Mouse (Mus musculus) adrenal gland, adult 8-10 months (tissue): ENCODE measurements around the gene Efna2. TPM values are rescaled to one million over a fixed set of nuclear protein-coding genes. Genes with fewer than 3 reads are reported as not detected.
A peak's percentile ranks its signal among the peaks of the same experiment; 100 is the strongest.

Source experiments
- DNase-seq: peaks from one replicate; pipeline ENCODE4 v3.0.0; 2022
- total RNA-seq, 4 experiments: library from RNA; stranded (reverse); gene quantifications; 2 replicates each; pipeline ENCODE4 v1.2.4; 2022

Efna2 gene
- total RNA-seq, 4 experiments from 2014 or later = 2.4 to 5.2 (median 3.3) TPM

DNA sequence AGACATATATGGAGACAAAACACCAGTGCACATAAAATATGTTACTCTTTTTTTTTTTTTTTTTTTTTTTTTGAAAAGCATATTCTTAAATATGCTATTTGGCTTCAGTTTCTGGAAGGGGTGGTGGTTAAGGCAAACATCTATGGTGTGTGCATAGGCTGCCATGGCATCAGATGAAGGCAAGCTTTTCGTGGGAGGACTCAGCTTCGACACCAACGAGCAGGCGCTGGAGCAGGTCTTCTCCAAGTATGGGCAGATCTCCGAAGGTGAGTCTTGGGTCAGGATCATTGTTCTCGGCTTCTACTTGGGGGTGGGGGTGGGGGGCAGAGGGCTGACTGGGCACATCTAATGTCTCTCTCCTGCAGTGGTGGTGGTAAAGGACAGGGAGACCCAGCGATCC is 9.6 kb upstream of the Efna2 start:
- no peak for DNase-seq

DNA sequence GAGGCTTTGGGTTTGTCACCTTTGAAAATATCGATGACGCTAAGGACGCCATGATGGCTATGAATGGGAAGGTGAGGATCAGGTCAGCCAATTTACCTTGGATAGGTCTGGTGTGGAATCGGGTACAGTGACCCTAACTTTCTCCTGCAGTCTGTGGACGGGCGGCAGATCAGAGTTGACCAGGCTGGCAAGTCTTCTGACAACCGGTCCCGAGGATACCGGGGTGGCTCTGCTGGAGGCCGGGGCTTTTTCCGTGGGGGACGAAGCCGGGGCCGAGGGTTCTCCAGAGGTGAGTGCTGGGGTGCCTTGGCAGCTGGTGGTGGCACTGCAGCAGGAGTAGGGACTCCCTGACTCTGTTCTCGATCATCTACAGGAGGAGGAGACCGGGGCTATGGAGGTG is 9.2 kb upstream of the Efna2 start:
- peak; percentile 40 for DNase-seq

DNA sequence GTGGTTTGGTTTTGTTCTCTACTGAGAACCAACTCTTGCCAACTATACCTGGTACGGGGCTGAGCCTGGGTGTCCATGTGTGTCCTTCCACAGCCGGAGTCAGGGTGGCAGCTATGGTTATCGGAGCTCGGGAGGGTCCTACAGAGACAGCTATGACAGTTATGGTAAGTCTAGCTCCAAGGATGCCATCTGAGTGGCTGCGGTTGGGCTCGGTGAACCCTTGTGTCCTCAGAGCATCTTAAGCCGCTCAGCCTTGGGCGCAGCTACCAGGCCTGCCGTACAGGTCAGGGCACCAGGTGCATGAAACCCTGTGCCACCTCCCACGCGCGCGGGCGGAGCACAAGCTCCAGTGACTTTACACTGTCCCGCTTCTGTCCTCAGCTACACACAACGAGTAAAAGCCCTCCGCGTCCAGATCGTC is 8.7 kb upstream of the Efna2 start:
- DNase-seq = peak; percentile 31

DNA sequence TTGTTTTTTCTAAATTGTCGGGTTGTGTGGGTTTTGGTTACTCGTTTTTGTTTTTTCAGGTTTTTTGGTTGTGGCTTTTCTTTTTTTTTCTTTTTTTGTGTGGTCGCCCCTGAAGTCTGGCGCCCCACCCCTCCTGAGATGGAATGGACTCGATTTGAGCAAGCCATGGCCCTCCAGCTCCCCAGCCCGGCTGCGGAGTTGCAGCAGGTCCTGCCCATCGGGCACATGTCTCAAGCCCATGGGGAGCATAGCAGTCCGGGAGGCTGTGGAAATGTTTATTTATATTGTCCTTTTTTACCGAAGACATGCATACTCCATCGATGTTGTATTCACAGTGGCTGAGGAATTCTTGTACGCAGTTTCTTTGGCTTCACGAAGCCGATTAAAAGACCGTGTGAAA is 8.0 kb upstream of the Efna2 start:
- no peak for DNase-seq

DNA sequence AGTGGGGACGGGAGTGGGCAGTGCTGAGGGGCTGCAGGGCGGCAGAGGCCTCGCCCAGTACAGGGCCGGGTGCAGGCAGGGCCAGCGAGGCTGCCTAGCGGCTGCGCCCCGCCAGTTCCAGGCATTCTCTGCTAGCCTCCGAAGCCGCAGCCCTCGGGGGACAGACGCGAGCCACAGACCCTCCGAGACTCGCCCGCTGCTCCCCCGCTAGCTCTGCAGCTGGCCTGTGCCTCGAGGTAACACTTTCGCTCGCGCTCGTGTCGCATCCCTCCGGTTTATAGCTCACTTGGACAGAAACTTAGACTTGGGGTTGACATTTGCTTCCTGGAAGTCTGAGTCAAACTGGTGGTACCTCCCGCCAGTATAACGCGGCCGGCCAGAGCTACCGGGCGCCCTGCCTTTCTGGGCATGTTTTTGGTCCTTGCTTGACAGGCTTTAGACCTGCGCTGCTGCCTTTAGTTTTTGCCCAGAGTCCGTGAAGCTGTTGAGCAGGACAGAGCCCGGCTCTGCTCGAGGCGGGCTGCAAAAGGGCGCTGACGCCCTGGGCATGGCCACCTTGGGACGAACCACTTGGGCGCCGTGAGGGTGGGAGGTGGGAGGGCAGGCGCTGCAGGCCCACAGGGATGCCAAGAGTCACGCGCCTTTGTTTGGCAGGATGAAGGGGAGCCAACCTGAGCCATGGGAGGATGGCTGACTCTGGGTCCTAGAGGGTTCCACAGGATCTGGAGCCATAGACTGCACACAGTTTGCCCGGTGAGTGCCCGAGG is 7.3 kb upstream of the Efna2 start:
- peak; percentile 49 for DNase-seq

DNA sequence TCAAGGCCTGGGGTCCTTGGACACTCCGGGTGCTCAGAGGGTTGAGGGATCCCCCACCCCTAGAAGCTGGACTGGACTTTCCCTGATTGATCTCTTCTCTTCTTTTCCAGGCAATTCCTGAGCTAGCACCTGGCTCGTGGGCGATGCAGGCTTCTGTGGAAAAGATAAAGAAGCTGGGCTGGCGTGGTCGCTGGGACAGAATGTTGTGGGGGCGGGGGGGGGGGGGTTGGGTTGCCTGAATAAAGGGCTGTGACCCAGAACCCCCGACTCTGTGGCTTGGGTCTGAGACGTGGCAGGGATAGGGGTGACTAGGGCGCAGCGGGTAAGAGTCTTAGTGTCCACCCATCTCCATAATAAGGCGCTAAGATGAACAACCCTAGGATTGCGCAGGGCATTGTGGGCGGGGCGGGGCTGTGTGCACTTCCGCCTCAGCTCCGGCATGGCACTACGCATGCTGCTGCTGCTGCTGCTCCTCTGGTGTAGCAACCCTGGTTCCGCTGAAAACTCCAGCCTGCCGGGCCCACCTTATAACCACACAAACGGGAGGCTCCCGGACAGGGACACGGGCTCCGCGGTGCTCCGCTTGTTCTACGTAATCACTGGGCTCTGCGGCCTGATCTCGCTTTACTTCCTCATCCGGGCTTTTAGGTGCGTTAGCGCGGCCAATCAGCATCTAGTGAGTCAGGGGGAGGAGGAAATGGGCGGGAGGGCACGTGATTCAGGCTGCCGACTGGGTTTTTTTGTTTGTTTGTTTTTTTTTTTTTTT is 6.6 kb upstream of the Efna2 start, which contains the start of gene 1600002K03Rik:
TSS of gene 1600002K03Rik (plus strand) at position 418 of the 766 bp plus-strand sequence.
- peak; percentile 88 for DNase-seq

DNA sequence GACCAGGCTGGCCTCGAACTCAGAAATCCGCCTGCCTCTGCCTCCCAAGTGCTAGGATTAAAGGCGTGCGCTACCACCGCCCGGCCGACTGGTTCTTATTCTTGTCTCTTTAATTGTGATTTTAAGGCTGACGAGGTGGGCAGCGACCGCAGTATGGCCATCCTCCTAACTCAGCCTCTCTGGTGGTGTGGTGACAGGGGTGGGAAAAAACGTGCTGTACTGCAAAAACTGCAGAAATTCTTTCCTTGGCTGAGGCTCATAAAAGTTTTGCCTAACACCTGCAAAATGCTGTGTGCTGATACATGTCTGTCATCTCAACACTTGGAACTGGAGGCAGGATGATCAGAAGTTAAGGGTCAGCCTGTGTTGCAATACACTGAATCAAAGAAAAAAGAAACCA is 5.9 kb upstream of the Efna2 start:
- DNase-seq = peak; percentile 28

DNA sequence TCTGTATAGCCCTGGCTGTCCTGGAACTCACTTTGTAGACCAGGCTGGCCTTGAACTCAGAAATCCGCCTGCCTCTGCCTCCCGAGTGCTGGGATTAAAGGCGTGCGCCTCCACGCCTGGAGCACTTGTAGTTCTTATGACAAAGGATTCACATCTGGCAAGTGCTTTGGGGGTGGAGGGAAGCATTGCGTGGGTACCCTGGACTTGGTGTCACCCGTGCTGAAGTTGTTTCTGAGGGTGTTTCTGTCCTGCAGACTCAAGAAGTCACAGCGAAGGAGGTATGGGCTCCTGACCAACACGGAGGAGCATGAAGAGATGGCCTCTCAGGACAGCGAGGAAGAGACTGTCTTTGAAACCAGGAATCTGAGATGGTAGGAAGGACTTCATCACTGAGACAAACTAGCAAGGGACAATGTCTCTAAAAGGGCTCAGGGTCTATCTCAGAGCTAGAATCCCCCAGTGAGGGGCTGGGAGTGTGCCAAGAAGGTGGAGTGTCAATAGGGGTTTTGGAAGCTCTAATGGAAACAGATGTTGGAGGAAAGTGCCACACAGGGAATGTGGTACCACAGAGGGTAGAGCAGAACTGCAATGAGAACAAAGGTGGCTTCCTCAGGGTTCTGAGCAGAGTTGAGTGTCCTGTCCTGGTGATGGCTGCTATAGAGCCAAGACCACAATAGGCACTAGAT is 5.2 kb upstream of the Efna2 start:
- peak; percentile 38 for DNase-seq

DNA sequence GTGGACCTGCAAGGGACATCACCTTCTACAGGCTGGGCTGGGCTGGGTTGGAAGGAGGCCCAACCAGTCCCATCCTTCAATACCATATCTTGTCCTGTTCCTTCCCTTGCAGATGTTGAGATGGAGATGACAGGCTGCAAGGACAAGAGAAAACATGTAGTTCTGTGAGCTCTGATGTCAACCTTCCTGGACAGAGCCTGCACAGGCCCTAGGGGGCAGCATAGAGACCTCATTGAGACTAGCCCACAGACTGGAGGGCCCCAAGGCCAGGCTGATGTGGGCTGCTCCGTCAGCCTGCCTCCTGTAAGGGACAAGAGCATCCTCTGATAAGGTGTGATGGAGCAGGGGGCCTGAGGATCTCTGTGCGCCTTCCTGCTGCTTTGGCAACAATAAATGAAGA is 4.6 kb upstream of the Efna2 start:
- DNase-seq = peak; percentile 28

DNA sequence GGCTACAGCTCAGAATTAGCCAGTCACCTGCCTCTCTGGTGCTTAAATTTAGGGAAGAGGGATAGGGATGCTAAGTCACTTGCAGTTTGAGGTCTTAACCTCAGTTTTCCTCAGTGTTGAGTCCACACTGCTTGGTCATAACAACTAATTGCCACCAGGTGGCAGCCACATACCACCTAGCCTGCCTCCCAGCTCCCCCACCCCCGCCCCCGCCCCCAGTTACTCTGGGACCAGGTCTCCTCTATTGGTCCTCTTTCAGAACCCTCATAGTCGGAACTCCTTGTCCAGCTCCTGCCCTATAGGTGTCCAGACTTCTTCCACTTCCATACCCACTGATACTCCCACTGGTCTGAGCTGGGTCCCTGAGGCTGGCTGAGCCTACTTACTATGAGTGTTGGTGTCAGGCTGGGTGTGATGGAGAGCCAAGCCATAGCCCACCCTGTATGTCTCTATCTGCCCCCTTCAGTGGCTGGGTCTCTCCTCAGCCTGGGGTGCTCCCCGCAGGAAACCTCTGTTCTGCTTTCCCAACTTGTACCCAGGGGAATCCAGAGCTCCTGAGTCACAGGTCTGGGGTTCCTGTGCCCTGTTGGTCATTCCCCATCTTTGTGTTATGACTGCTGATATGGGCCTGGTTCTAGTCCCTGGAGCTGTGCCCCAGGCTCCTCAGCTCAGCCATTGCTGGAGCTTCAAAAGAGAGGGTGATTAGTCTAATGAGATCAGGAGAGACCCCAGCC is 3.6 kb upstream of the Efna2 start:
- no peak for DNase-seq

DNA sequence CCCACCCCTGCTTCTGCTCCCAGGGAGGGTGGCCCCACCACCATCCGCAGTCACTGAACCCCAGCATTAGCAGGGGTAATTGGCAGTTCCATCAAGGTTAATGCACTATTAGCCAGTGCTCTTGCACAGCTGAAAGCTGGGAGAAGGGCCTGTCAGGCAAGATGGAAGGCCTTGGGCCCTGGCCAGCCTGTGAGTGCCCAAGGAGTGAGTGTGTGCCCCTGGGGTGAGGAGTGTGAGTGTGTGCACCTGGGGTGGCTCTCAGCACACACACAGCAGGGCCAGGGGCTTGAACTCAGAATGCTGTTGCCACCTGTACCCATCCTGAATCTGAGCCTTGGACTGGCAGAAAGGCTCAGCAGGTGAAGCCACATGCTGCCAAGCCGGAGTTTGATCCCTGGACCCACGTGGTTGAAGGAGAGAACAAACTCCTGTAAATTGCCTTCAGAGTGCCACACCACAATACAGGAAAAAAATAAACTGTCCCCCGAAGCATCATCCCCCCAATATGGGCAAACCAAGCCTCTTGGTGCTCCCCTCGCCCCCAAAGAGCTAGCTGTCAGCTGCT is 2.9 kb upstream of the Efna2 start:
- DNase-seq = peak; percentile 66

DNA sequence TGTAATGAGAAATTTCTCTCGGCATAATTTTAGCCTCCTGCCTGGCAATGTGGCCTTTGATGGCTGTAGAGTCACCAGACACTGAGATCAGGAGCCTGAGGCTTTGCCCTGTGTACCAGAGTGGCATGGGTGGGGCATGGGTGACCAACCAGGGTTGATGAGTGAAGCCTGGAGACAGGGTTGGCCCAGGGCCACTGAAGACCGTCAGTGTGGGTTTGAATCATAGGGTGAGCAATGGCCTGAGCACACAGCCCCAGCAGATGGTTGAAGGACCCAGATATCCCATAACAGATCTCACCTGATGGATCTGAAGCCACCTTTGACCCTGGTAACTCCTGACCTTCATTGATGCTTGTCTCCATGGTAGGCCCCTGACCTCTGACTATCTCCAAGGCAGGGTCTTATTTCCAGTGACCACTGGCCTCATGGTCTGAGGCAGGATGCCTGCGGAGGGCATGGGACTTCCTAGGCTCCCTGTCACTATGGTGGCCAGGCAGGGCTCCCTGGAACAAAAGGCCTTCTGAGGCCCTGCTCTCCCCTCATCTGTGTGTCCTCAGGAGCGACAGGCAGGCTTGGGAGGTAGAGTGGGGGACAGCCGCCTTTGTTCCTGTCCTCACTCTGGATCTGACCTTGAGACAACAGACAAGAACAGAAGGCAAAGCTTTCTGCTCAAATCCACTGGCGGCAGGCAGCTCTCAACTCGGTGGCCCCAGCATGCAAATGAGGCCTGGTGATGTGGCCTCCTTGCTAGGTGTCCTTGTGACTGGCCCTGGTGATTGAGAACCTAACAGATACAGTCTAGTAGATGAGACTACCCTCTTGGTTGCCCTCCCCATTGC is 1.6 kb upstream of the Efna2 start:
- DNase-seq = peak; percentile 80

DNA sequence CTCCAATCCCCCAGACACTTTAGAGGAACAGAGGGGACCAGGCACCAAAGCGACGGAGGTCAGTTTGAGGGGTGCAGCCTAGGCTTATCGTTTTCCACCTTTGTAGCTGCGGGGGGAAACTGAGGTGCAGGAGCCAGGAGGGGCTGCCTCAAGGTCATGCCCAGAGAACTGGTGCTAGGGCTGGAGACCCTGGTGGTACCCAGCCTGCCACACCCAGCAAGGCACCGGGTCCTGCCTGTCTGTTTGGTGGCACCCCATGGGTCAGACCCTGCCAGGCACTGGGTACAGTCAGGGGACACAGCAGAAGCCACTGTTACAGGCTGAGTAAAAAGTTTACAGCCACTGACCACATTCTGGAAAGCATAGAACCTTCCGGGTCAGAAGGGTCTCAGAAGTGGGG is 1.0 kb downstream of the Efna2 start:
- DNase-seq = no peak

DNA sequence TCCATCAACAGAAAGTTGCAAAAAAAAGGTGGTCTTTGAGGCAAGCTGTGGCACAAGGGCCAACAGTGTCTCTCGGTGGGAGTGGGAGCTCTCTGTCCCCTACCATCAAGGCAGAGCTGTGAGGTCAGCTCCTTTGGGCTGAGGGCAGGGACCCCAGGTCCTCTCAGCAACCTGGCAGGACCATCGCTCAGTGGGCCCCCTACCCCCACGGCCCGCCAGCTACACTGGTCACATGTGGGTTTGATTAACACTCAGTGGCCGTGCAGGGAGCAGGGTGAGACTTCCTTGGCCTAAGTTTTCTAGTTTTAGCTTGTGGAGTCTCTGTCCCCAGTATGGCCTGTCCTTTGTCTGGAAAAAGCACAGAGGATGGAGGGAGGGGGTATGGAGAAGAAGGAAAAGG is 1.5 kb downstream of the Efna2 start:
- DNase-seq = no peak

DNA sequence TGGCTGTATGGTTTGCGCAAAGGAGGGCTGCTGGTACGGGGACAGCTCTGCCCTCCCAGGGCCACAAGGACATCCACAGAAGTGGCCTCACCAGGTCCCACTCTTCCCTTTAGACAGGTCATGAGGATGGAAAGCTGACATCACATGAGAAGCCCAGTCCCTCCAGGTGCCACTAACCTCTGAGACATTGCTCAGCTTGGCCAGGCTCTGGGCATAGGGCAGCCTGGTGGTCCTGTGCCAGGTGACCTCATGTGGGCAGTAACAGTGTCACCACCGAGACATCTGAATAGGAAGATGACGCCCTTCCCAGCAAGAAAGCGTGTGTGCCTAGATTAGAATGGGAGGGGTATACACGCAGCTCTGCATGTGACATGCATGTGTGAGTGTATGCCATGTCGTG is 3.3 kb downstream of the Efna2 start:
- no peak for DNase-seq

DNA sequence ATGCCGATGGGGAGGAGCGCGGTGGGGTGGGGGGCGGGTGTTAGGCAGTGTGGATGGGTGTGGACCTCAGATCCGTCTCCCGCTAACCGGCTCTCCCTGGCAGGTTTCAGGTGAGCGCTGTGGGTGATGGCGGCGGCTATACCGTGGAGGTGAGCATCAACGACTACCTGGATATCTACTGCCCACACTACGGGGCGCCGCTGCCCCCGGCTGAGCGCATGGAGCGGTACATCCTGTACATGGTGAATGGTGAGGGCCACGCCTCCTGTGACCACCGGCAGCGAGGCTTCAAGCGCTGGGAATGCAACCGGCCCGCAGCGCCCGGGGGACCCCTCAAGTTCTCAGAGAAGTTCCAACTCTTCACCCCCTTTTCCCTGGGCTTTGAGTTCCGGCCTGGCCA is 7.4 kb downstream of the Efna2 start:
- no peak for DNase-seq

DNA sequence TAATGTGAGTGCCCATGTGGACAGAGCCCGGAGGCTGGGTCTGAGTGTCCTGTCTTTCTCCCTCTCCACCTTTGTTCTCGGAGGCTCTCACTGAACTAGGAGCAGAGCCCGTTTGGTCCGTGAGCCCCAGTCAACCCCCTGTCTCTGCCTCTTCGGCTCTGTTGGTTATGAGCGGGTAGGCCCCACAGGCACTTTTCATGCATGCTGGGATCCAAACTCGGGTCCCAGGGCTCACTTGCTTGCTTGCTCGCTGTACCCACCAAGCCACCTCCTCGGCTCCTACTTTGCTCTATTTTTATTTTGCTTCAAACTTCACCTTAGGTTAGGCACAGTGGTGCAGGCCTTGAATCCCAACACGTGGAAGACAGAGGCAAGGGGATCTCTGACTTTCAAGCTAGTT is 8.5 kb downstream of the Efna2 start:
- DNase-seq = no peak

DNA sequence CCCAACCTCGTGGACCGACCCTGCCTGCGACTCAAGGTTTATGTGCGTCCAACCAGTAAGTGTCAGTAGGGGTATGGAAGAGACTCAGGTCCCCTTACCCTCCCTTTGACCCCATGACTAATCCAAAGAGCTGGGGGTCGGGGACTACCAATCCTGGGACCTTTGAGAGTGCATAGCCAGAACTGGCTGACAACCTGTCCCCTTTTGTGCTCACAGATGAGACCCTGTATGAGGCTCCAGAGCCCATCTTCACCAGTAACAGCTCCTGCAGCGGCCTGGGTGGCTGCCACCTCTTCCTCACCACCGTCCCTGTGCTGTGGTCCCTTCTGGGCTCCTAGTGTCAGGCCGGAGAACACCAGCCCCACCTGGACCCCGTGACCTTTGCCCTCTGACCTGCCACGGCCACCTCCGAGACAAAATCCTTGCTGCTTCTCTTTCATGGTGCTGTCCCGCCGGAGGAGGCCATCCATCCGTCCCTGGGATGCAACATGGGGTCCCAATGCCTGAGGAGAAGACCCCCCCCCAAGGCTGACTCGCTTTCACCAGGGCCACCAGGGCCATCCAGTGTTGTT is 9.3 kb downstream of the Efna2 start:
- no peak for DNase-seq

DNA sequence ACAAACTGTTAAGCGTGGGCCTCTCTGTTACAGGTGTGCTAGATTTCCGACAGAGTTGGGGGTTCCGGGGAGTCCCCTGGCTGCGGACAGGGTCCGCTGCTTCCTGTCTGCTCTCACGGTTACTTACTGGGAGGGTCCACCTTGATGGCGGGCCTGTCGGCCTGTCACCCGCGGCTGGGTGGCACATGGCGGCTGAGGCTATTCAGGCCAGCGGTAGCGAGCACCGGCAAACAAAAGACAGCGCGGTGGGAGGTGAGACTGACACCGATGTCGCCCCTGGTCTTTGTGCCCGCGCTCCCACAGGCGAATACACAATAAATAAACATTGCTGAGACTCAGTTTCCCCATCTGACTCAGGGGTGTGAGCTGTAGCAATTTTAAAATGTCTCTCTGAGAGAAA is 10.7 kb downstream of the Efna2 start:
- DNase-seq = no peak

DNA sequence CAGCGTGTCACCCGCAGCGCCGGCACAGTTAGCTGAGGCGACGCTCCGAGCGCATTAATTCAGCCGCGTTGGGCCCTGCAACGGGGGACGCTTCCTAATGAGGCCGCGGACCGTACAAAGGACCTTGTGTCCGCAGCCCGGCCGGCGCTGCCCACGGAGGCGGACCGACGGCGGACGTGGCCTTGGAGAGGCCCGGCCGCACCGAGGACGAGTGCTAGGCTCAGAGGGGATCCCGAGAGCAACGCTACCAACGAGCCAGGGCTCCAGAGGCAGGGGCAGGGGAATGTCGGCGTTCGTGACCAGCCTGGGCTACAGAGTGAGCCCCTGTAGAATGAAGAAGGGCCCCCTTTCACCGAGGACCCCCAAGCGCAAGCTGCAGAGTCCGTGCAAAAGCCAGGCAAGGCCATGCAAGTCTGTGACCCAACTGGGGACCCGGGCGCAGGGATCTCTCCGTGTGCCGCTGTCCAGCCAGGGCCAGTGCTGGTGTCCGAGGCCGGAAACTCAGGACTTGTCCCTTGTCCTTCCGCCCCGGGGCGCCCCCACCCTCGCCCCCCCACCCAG is 11.3 kb downstream of the Efna2 start:
- peak; percentile 32 for DNase-seq

DNA sequence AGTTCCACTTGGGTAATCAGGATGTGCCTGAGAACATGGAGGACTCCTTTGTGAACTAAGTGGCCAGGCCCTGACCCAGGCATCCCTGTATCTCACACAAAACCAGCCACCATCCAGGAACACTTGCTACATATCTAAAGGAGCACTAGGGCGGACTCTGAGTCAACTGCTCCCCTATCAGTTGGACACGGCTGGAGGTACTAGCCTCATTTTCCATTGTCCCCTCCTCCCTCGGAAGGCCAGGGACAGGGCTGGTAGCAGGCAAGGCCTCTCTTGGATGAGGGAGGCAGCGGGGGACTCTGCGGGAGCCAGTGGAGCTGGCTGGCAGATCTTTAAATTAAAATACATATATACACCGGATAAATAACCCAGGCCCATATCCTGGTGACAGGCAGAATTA is 14.7 kb downstream of the Efna2 start:
- no peak for DNase-seq
